Mouse (Mus musculus): Measurements from ENCODE around the gene Gstt3. TPM values are rescaled to one million over a fixed set of nuclear protein-coding genes. Genes with fewer than 3 reads are reported as not detected.
"Not testable (repeated sequence)": the region's sequence is repeated elsewhere in the genome, so short reads cannot be mapped to it uniquely, and the experiment has no call there.

The Gstt3 gene
- polyA plus RNA-seq, 1 experiment from 2014 or later = 0.42 TPM

- Histone ChIP-seq H3K9ac (replicated peaks) (no peak overlapping the region), H3K4me3 (no peak overlapping the region), H3K27ac (replicated peaks) (no peak overlapping the region), H3K9me3 (0 out of 2 replicates have a peak, but pooled peaks cover 3% of the 10 kb centered on the region), H3K4me2 (replicated peaks) (no peak overlapping the region), H3K27me3 (peaks cover 22% of the 10 kb centered on the region), H3K4me1 (peaks cover 23% of the 10 kb centered on the region), H3K36me3 (no peaks in the 10 kb centered on the region)
- WGBS = 89% methylated on average over 6 of the region's 6 CpGs
- ATAC-seq (replicated peaks) = no peak
These were observed 4.7 kb downstream of the Gstt3 start for GRCm38 (mm10) chr10:75776562-75776961.

DNA sequence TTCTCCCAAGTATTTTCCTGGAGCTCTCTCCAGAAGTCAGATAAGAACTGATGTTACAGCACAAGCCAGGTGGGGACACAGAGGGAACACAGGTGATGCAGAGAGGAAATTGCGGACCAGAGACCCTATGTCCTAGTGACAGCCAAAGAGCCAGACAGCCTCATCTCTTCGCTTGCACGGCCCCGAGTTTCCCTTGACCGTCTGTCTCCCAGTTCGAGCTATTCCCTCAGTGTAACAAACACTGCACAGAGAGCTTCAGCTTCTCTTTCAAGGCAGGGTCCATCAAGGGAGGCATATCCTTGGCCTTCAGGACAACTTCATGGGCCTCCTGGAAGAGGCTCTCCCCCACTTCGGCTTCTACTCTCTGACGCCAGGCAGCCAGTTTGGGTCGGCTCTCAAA, 6.6 kb downstream of the Gstt3 start:
- no peak overlapping the region for H3K4me2 ChIP-seq (replicated peaks)
- no peak overlapping the region for H3K4me3 ChIP-seq
- no peak overlapping the region for H3K9ac ChIP-seq (replicated peaks)
- H3K27me3 ChIP-seq = peaks cover 11% of the 10 kb centered on the region
- H3K4me1 ChIP-seq = peaks cover 14% of the 10 kb centered on the region
- WGBS = 91% methylated on average over 9 of the region's 9 CpGs
- H3K9me3 ChIP-seq = 0 out of 2 replicates have a peak, but pooled peaks cover 3% of the 10 kb centered on the region
- H3K27ac ChIP-seq (replicated peaks) = no peak overlapping the region
- ATAC-seq (replicated peaks) = no peak
- H3K36me3 ChIP-seq = no peaks in the 10 kb centered on the region

DNA sequence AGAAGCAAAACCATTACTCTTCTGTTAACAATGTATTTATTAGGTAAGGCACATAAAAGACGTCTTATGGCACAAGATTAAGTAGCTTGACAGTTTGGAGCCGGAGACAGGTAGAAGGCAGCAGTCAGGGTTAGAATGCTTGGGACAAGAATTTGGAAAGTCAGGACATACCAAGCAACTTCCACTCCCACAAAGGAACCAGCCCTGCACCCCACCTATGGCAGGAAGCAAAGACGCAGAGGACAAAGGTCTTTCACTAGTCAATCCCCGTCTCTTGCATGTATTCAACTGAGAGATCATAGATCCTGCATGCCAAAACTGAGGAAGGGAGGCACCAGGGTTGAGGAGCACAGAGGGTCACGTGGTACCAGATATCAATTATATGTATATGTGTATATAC, 7.1 kb downstream of the Gstt3 start:
- 0 out of 2 replicates have a peak, but pooled peaks cover 3% of the 10 kb centered on the region for H3K9me3 ChIP-seq
- ATAC-seq (replicated peaks) = no peak
- WGBS = 93% methylated on average over 5 of the region's 5 CpGs

GRCm38 (mm10) chr10:75772795-75773664, 8.2 kb downstream of the Gstt3 start, which contains the start of gene Ddt:
Ddt (minus strand) TSS chr10:75773414.
- H3K27me3 ChIP-seq = no peaks in the 10 kb centered on the region
- peaks cover 14% of the 10 kb centered on the region for H3K4me1 ChIP-seq
- WGBS = under 1% methylated on average over 47 of the region's 47 CpGs

More for the DNA sequence above, 7.1 kb downstream of the Gstt3 start:
- no peak overlapping the region for H3K9ac ChIP-seq (replicated peaks)
- H3K4me1 ChIP-seq = peaks cover 14% of the 10 kb centered on the region
- no peak overlapping the region for H3K27ac ChIP-seq (replicated peaks)
- H3K4me3 ChIP-seq = no peak overlapping the region
- peaks cover 6% of the 10 kb centered on the region for H3K27me3 ChIP-seq
- no peaks in the 10 kb centered on the region for H3K36me3 ChIP-seq
- H3K4me2 ChIP-seq (replicated peaks) = no peak overlapping the region

DNA sequence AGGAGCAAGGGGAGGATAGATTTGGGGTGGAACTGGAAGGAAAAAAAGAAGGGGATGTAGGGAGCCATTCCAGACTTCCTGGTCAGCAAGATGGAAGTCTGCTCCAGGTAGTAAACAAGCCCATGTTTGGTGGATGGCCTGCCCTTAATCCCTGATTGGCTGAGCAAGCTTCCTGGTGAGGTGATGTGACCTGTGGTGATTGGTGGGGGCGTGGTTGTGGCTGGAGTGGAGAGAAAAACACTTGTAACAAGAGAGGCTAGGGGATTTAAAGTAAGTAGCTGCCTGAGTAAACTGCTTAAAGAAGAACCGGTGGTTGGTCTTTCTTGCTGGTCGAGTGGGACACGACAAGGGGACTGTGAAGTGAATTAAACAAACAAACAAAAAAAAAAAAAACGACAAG, 13.5 kb downstream of the Gstt3 start:
- 29% methylated on average over 5 of the region's 5 CpGs for WGBS
- not testable (repeated sequence) for H3K36me3 ChIP-seq; H3K4me2 ChIP-seq (replicated peaks); H3K9me3 ChIP-seq; H3K9ac ChIP-seq (replicated peaks); H3K4me3 ChIP-seq; H3K27me3 ChIP-seq; ATAC-seq (replicated peaks); H3K27ac ChIP-seq (replicated peaks)
- H3K4me1 ChIP-seq = peaks cover 17% of the 10 kb centered on the region

More at GRCm38 (mm10) chr10:75772795-75773664, 8.2 kb downstream of the Gstt3 start, which contains the start of gene Ddt:
- peak within 1 kb of the TSS; percentile 63 for H3K9ac ChIP-seq (replicated peaks)
- peak within 1 kb of the TSS; percentile 98 for H3K4me2 ChIP-seq (replicated peaks)
- H3K27ac ChIP-seq (replicated peaks) = no peak within 1 kb of the TSS
- H3K36me3 ChIP-seq = no peaks in the 10 kb centered on the region
- peak within 1 kb of the TSS; percentile 76 for H3K4me3 ChIP-seq
- no peaks in the 10 kb centered on the region for H3K9me3 ChIP-seq
- ATAC-seq (replicated peaks) = peak; percentile 97

DNA sequence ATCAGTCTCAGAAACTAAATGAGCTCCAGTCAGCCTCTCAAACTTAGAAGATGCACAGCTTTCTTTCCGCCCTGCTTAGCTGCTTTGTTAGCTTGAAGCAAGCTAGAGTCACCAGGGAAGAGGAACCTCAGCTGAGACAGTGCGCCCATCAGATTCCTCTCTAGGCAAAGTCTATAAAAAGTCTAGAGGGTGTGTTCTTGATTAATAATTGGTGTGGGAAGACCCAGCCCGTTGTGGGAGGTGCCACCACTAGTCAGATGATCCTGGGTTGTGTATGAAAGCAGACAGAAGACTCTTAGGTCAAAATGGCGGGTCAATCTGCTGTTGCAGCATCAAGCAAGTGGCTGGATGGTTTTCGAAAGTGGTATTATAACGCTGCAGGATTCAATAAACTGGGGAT, 14.4 kb downstream of the Gstt3 start:
- no peaks in the 10 kb centered on the region for H3K27me3 ChIP-seq
- H3K27ac ChIP-seq (replicated peaks) = no peak overlapping the region
- H3K9me3 ChIP-seq = no peaks in the 10 kb centered on the region
- no peak overlapping the region for H3K4me3 ChIP-seq
- no peaks in the 10 kb centered on the region for H3K36me3 ChIP-seq
- H3K4me1 ChIP-seq = peaks cover 15% of the 10 kb centered on the region
- 90% methylated on average over 6 of the region's 6 CpGs for WGBS
- ATAC-seq (replicated peaks) = no peak
- no peak overlapping the region for H3K9ac ChIP-seq (replicated peaks)
- no peak overlapping the region for H3K4me2 ChIP-seq (replicated peaks)

- H3K4me1 ChIP-seq = peaks cover 15% of the 10 kb centered on the region
- H3K9ac ChIP-seq (replicated peaks) = peak overlapping the region; percentile 42
- H3K27ac ChIP-seq (replicated peaks) = peak overlapping the region; percentile 69
- H3K27me3 ChIP-seq = no peaks in the 10 kb centered on the region
- H3K4me2 ChIP-seq (replicated peaks) = peak overlapping the region; percentile 66
- WGBS = under 1% methylated on average over 27 of the region's 27 CpGs
- no peaks in the 10 kb centered on the region for H3K9me3 ChIP-seq
- ATAC-seq (replicated peaks) = peak; percentile 36
- peaks cover 4% of the 10 kb centered on the region; the same call in 1 of the 2 replicates for H3K36me3 ChIP-seq
- H3K4me3 ChIP-seq = peak overlapping the region; percentile 90
These were observed 16.4 kb downstream of the Gstt3 start for GRCm38 (mm10) chr10:75764519-75765473.

GRCm38 (mm10) chr10:75763682-75764518, 17.3 kb downstream of the Gstt3 start, which contains the start of gene Cabin1:
Cabin1 (minus strand) TSS chr10:75764341.
- peak within 1 kb of the TSS; percentile 66 for H3K4me2 ChIP-seq (replicated peaks)
- no peaks in the 10 kb centered on the region for H3K9me3 ChIP-seq
- H3K27ac ChIP-seq (replicated peaks) = peak within 1 kb of the TSS; percentile 79
- peaks cover 4% of the 10 kb centered on the region; the same call in 1 of the 2 replicates for H3K36me3 ChIP-seq
- peak within 1 kb of the TSS; percentile 90 for H3K4me3 ChIP-seq
- under 1% methylated on average over 61 of the region's 61 CpGs for WGBS
- H3K4me1 ChIP-seq = peaks cover 15% of the 10 kb centered on the region
- no peaks in the 10 kb centered on the region for H3K27me3 ChIP-seq
- ATAC-seq (replicated peaks) = peak; percentile 99
- H3K9ac ChIP-seq (replicated peaks) = peak within 1 kb of the TSS; percentile 90

DNA sequence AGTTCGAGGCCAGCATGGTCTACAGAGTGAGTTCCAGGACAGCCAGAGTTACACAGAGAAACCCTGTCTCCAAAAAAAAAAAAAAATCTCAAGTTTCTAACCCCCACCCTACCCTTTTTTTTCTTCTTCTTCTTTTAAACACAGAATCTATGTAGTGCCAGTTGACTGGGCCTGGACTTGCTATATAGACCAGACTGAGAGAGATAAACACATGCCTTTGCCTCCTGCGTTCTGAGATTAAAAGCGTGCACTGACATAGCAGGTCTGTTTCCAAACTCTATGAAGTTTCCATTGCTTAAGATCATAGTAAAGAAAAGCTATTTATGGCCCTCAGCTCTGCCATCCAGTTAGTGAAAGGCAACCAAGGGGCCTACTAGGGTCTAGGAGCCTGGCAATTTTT, 18.8 kb downstream of the Gstt3 start:
- ATAC-seq (replicated peaks) = no peak
- Histone ChIP-seq H3K36me3 (peaks cover 9% of the 10 kb centered on the region), H3K9me3 (no peaks in the 10 kb centered on the region), H3K27ac (replicated peaks) (no peak overlapping the region), H3K4me3 (no peak overlapping the region), H3K4me2 (replicated peaks) (peak overlapping the region; percentile 20; the same call in 1 of the 2 replicates), H3K4me1 (peaks cover 15% of the 10 kb centered on the region), H3K9ac (replicated peaks) (no peak overlapping the region), H3K27me3 (no peaks in the 10 kb centered on the region)
- WGBS = 95% methylated on average over 3 of the region's 3 CpGs

DNA sequence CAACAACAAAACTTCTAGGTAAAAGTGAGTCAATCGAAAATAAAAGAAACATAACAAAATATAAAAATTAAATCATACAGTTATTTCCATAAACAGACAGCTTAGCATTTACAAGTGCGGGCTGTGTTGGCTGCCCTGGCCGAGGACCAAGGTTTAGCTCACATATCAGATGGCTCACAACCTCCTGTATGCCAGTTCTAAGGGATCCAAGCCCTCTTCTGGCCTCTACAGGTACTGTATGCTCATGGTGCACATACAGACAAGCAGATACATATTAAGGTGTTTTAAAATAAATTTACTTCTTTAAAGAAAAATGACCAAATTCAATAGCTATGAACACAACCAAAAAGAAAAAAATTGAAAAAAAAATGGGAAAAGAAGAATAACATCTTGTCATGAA, 20.9 kb downstream of the Gstt3 start:
- no peak for ATAC-seq (replicated peaks)
- Histone ChIP-seq H3K9ac (replicated peaks) (no peak overlapping the region), H3K27me3 (no peaks in the 10 kb centered on the region), H3K4me3 (no peak overlapping the region), H3K27ac (replicated peaks) (no peak overlapping the region), H3K4me2 (replicated peaks) (no peak overlapping the region), H3K9me3 (no peaks in the 10 kb centered on the region), H3K36me3 (peaks cover 11% of the 10 kb centered on the region), H3K4me1 (peaks cover 15% of the 10 kb centered on the region)
- 97% methylated on average over 3 of the region's 3 CpGs for WGBS

DNA sequence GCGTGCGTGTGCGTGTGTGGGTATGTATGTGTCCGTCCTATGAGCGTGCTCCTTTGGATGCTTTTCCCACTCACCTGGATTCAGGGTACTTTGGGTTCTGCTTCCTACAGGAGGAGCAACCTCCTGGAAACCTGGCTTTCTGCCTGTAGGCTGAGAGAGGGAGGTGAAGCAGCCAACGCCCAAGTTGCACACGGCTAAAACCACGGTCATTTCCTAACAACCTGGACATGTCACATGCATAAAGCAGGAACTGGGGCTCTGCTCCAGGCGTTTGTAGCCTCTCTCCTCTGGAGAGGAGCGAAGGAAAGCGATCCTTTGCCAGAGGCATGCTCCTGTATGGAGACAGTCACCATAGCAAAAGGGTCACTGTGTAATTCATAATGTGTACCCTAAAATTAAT, 24.5 kb downstream of the Gstt3 start:
- WGBS = 95% methylated on average over 11 of the region's 11 CpGs

More for the DNA sequence above, 24.5 kb downstream of the Gstt3 start:
- Histone ChIP-seq H3K9me3 (no peaks in the 10 kb centered on the region), H3K36me3 (peaks cover 42% of the 10 kb centered on the region), H3K4me3 (no peak overlapping the region), H3K4me2 (replicated peaks) (no peak overlapping the region), H3K27me3 (no peaks in the 10 kb centered on the region), H3K4me1 (no peaks in the 10 kb centered on the region; the same call in 1 of the 2 replicates), H3K9ac (replicated peaks) (no peak overlapping the region), H3K27ac (replicated peaks) (no peak overlapping the region)
- no peak for ATAC-seq (replicated peaks)

Data from forebrain, embryonic 15.5 days (tissue).